Mouse (Mus musculus) cerebellum, adult 2 months (tissue): ENCODE data around the gene Rtf2.

Experiments
- CTCF ChIP-seq: fragments of 200-500 bp; IDR thresholded peaks from 2 replicates; pipeline ENCODE4 v1.5.1; 2011; ENCODE audit warnings: low read depth, mild to moderate bottlenecking, control low read depth, low read length, moderate library complexity, borderline replicate concordance; ENCODE audit not compliant: insufficient read depth
- POLR2A ChIP-seq: fragments of 200-500 bp; IDR thresholded peaks from 2 replicates; pipeline ENCODE4 v1.6.1; 2011; ENCODE audit warnings: low read length, control low read depth, borderline replicate concordance; ENCODE audit not compliant: insufficient read depth

- TF ChIP-seq CTCF (no peak), POLR2A (no peak)
Measured at GRCm38 (mm10) chr2:172498823-172499222, 58.5 kb downstream of the Rtf2 start.
